Mouse (Mus musculus): ENCODE data around the gene Gm11096. TPM values are rescaled to one million over a fixed set of nuclear protein-coding genes. Genes with fewer than 3 reads are reported as not detected.

Gm11096 gene
- polyA plus RNA-seq, 1 experiment from 2014 or later = not detected

DNA sequence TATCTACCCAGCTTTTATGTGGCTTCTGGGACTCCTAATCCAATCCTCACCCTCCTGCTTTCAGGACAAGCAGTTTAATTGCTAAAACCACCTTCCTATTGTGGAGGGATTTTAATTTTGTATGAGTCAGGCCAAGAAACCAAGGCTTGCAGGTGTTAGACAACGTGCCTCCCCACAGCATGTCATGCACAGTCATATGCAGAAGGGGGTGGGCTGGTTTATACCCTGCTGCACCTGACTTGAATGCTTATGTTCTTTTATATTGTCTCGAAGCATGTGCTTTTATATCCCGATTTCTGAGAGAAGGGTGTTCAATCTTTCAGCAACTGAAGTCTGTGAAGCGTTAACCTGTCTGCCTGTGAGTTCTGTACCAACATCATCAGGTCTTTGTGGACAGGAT lies 37.3 kb upstream of the Gm11096 start:
- no peaks in the 10 kb centered on the region for H3K27me3 ChIP-seq (ENCODE audit: insufficient read depth, low read length)
- H3K27ac ChIP-seq = no peak overlapping the region
- H3K4me1 ChIP-seq (replicated peaks; ENCODE audit: insufficient read depth, low read length) = no peaks in the 10 kb centered on the region
- H3K4me3 ChIP-seq (replicated peaks; ENCODE audit: low read depth, low read length) = no peak overlapping the region
- no peaks in the 10 kb centered on the region for H3K36me3 ChIP-seq (ENCODE audit: insufficient read depth, low read length)
- no peak overlapping the region for H3K4me2 ChIP-seq (ENCODE audit: low read length)
- TF ChIP-seq CTCF (IDR thresholded peaks at IDR 0.05; ENCODE audit: low read depth) = no peak
- 88% methylated on average over 4 of the region's 4 CpGs for WGBS
- no peak for DNase-seq (ENCODE audit: low spot score)
- no peak for ATAC-seq (replicated peaks; ENCODE audit: low FRiP score, low read depth)
- no peaks in the 10 kb centered on the region for H3K9me3 ChIP-seq (replicated peaks; ENCODE audit: low read length)
- no peak overlapping the region for H3K9ac ChIP-seq (ENCODE audit: low read depth, low read length)

DNA sequence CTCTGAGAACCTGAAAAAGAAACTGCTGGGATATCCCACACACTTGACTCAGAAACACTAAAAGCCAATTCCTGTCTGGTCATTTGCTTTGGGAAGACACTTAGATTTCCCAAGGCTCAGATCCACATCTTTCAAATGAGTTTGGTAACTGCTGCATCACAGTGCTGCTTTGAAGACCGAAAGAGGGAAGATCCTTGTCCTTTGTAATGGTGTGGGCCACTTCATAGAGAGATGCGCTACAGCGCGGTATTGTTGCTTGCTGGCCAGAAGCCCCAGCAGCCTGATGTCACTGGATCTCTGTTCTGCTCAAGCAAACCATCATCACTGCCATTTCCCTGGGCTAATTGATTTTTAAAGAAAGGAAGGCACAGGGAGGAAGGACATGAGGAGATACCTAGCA lies 28.8 kb upstream of the Gm11096 start:
- no peak overlapping the region for H3K4me2 ChIP-seq (ENCODE audit: low read length)
- H3K27ac ChIP-seq = no peak overlapping the region
- no peaks in the 10 kb centered on the region for H3K27me3 ChIP-seq (ENCODE audit: insufficient read depth, low read length)
- H3K9me3 ChIP-seq (replicated peaks; ENCODE audit: low read length) = no peaks in the 10 kb centered on the region
- TF ChIP-seq CTCF (IDR thresholded peaks at IDR 0.05; ENCODE audit: low read depth) = no peak
- H3K9ac ChIP-seq (ENCODE audit: low read depth, low read length) = no peak overlapping the region
- no peaks in the 10 kb centered on the region for H3K4me1 ChIP-seq (replicated peaks; ENCODE audit: insufficient read depth, low read length)
- no peak for ATAC-seq (replicated peaks; ENCODE audit: low FRiP score, low read depth)
- peaks cover 4% of the 10 kb centered on the region; the same call in 1 of the 2 replicates for H3K36me3 ChIP-seq (ENCODE audit: insufficient read depth, low read length)
- no peak for DNase-seq (ENCODE audit: low spot score)
- H3K4me3 ChIP-seq (replicated peaks; ENCODE audit: low read depth, low read length) = no peak overlapping the region
- 94% methylated on average over 4 of the region's 4 CpGs for WGBS

DNA sequence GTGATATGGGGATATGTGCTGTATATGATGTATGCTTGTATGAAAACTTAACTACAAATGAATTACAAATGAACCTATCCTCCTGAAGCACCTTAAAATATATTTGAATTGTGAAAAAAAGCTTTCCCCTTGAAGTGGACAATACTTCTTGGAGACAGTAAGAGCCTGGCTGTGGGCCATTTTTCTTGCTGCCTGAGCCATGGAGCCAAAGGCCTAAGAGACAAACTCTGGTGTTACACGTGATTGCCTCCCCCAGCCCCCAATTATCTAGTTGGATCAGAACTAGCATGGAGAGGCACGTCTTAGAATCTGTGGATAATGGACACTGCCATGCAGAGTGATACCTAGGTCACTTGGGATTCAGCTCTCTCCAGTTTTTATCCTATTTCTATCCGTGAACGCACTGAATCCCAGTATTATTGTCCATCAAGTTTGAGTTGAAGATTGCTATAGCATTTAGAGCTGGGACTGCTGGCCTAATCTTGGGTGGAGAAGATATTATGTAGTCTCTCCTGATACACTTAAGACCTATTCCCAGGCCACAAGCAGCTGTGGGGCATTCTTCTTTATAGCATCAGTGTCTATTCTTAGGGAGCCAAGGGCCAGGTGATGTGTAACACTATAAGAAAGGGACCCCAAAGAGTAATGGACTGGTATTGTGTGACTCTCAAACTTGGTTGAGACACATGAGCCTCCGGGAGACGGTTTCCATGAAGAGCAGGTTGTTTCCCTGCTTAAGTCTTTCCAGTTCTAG lies 25.0 kb upstream of the Gm11096 start:
- H3K9me3 ChIP-seq (replicated peaks; ENCODE audit: low read length) = no peaks in the 10 kb centered on the region
- no peak overlapping the region for H3K4me2 ChIP-seq (ENCODE audit: low read length)
- H3K36me3 ChIP-seq (ENCODE audit: insufficient read depth, low read length) = peaks cover 4% of the 10 kb centered on the region; the same call in 1 of the 2 replicates
- no peak for ATAC-seq (replicated peaks; ENCODE audit: low FRiP score, low read depth)
- H3K27me3 ChIP-seq (ENCODE audit: insufficient read depth, low read length) = no peaks in the 10 kb centered on the region
- H3K4me1 ChIP-seq (replicated peaks; ENCODE audit: insufficient read depth, low read length) = no peaks in the 10 kb centered on the region
- TF ChIP-seq CTCF (IDR thresholded peaks at IDR 0.05; ENCODE audit: low read depth) = no peak
- DNase-seq (ENCODE audit: low spot score) = no peak
- H3K27ac ChIP-seq = no peak overlapping the region
- no peak overlapping the region for H3K9ac ChIP-seq (ENCODE audit: low read depth, low read length)
- WGBS = 89% methylated on average over 6 of the region's 6 CpGs
- no peak overlapping the region for H3K4me3 ChIP-seq (replicated peaks; ENCODE audit: low read depth, low read length)

DNA sequence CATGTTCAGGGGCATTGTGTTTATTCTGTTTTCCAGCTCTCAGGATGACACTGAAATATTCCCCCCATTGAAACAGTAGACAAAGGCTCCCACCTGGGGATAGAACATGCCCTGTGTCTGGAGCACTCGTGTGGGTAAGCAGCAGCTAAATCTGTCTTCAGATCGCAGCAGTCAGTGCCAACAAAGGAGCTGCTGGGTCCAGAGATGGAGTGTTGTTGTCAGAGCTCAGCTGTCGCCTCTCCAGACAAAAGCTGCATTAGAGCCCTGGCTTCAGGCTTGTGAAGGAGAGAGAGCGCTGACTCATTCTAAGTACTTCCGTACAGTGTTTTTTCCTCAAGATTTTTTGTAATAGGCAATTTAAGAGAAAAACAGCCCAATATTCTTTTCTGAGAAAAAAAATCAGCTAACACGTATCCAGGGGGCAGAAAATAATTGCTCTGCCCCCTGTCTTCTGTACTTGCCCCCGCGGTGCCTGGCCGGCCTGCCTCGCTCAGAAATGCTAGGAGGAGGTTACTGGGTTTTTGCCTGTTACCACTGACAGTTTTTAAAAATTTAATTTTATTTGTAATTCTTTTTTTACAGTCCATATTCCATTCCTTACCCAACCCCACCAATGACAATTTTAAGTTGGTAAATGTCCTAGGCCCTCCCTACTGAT lies 21.6 kb upstream of the Gm11096 start:
- no peak for DNase-seq (ENCODE audit: low spot score)
- no peak for ATAC-seq (replicated peaks; ENCODE audit: low FRiP score, low read depth)
- Histone ChIP-seq H3K36me3 (ENCODE audit: insufficient read depth, low read length) (0 out of 2 replicates have a peak, but pooled peaks cover 4% of the 10 kb centered on the region), H3K27me3 (ENCODE audit: insufficient read depth, low read length) (no peaks in the 10 kb centered on the region), H3K9ac (ENCODE audit: low read depth, low read length) (no peak overlapping the region), H3K4me3 (replicated peaks; ENCODE audit: low read depth, low read length) (no peak overlapping the region), H3K4me2 (ENCODE audit: low read length) (no peak overlapping the region), H3K9me3 (replicated peaks; ENCODE audit: low read length) (no peaks in the 10 kb centered on the region), H3K4me1 (replicated peaks; ENCODE audit: insufficient read depth, low read length) (no peaks in the 10 kb centered on the region), H3K27ac (no peak overlapping the region)
- TF ChIP-seq CTCF (IDR thresholded peaks at IDR 0.05; ENCODE audit: low read depth) = no peak
- 86% methylated on average over 10 of the region's 10 CpGs for WGBS

DNA sequence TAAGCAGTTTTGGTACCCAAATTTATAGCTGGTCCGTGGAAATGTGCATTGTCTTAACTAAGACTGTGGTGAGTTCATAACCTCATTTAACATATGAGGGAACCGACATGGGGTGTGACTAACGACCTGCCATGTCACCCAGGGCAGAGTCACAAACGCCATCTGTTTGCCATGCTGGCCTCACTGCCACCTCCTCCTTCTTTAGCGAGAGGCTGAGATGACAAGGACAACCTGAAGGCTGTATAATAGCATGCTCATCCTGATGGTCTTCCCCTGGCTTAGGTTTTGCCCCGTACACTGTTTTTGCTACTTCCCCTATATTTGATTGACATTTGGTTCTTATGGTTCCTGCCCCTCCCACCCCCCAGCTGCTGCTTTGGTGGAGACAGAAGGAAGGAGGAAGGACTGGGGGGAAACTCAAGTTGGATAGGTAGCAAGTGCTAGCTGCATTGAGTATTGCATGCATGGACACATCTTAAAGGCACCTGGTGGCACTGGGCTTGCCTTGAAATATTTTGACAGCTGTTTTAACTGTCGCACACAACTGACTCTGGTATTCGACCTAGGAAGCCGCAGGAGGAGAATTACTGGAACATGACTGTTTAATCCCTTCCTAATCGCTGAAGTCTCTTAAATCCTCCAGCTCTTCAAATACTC lies 17.2 kb upstream of the Gm11096 start:
- Histone ChIP-seq H3K27ac (no peak overlapping the region), H3K36me3 (ENCODE audit: insufficient read depth, low read length) (no peaks in the 10 kb centered on the region), H3K9me3 (replicated peaks; ENCODE audit: low read length) (no peaks in the 10 kb centered on the region), H3K4me1 (replicated peaks; ENCODE audit: insufficient read depth, low read length) (no peaks in the 10 kb centered on the region), H3K27me3 (ENCODE audit: insufficient read depth, low read length) (no peaks in the 10 kb centered on the region), H3K4me2 (ENCODE audit: low read length) (no peak overlapping the region), H3K4me3 (replicated peaks; ENCODE audit: low read depth, low read length) (no peak overlapping the region), H3K9ac (ENCODE audit: low read depth, low read length) (no peak overlapping the region)
- ATAC-seq (replicated peaks; ENCODE audit: low FRiP score, low read depth) (no peak), DNase-seq (ENCODE audit: low spot score) (peak; percentile 52)
- WGBS = 25% methylated on average over 10 of the region's 10 CpGs
- no peak for TF ChIP-seq CTCF (IDR thresholded peaks at IDR 0.05; ENCODE audit: low read depth)

DNA sequence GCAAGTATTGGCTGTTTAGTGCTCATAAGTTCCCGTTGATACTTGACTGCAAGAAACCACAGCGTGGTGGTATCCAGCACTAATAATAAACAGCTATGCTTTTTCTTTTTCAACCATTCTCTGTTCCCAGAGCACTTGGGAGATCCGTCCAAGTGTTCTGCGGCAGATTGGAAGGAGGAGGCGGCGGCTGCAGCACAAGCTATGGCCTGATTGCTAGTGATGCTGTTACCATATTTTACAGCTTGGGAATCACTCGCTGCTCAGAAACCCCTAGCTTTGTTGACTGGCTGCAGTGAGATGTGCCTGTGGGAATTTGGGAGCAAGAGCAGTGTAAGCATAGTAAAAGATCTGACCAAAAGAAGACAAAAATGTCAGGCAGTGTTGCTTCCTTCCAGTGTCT lies 14.3 kb upstream of the Gm11096 start:
- H3K4me3 ChIP-seq (replicated peaks; ENCODE audit: low read depth, low read length) = no peak overlapping the region
- DNase-seq (ENCODE audit: low spot score) = no peak

More for the DNA sequence above, 14.3 kb upstream of the Gm11096 start:
- no peaks in the 10 kb centered on the region for H3K27me3 ChIP-seq (ENCODE audit: insufficient read depth, low read length)
- no peaks in the 10 kb centered on the region for H3K9me3 ChIP-seq (replicated peaks; ENCODE audit: low read length)
- no peak overlapping the region for H3K4me2 ChIP-seq (ENCODE audit: low read length)
- 85% methylated on average over 7 of the region's 7 CpGs for WGBS
- no peaks in the 10 kb centered on the region for H3K4me1 ChIP-seq (replicated peaks; ENCODE audit: insufficient read depth, low read length)
- no peak for ATAC-seq (replicated peaks; ENCODE audit: low FRiP score, low read depth)
- TF ChIP-seq CTCF (IDR thresholded peaks at IDR 0.05; ENCODE audit: low read depth) = no peak
- H3K27ac ChIP-seq = no peak overlapping the region
- H3K36me3 ChIP-seq (ENCODE audit: insufficient read depth, low read length) = no peaks in the 10 kb centered on the region
- no peak overlapping the region for H3K9ac ChIP-seq (ENCODE audit: low read depth, low read length)
